In the genomic region with DNA sequence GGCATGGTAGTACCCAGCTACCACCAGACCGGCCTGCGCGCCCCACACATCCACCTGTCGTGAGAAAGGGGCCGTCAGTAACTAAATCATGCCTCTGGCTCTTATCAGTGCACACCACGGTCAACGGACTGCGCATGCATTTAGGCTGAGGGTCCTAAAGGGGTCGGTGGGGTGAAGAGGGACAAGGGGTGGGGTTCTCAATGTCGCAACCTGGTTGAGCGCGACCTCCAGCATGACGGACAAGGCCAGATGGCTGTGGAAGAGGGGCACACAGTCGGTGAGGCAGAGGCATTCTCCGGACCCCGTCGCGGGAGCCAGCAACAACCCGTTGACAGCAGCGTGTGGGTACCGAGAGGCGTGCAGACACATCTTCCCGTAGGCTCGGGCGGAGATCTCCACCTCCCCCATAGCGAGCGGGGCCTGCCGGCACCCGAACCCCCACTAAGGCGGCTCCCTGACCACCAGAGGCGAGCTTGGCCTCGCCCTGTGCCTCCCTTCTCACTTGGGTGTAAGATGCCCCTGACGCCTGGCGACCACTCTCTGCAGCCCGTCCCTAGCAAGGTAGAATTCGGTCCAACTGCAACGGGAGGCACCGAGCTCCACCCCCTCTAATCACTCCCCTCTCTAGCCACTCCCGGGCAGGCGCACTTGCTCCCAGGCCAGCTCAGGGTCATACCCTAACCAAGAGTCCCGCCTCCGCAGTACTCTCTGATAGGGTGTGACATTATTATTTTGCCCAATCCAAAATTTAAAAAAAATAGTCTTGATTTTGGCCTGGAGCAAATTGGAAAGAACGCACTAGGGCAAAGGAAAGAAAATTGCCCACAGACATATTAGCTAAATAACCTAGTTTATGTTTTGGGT, we compare ENCODE assay signal across 8 mouse cellular contexts. TPM values are rescaled to one million over a fixed set of nuclear protein-coding genes. Genes with fewer than 3 reads are reported as not detected.
DNase-seq lines count a peak whose midpoint lies in the region; ATAC-seq and TF ChIP-seq lines count a peak whose summit lies in the region.

A gene (minus strand): TSS at position 601 of the 864 bp plus-strand sequence.

- ATAC-seq in embryonic facial prominence, embryonic 14.5 days (ENCODE audit: low read depth), result peak; percentile 86
- ATAC-seq in limb, embryonic 14.5 days (ENCODE audit: low FRiP score, low read depth), result peak; percentile 66
- peak; percentile 73 for ATAC-seq in midbrain, embryonic 15.5 days (replicated peaks)

- H3K9ac ChIP-seq in embryonic facial prominence, embryonic 14.5 days (ENCODE audit: low read depth, low read length), result peak within 1 kb of the TSS; percentile 60
- peak within 1 kb of the TSS; percentile 48 for H3K9ac ChIP-seq in limb, embryonic 14.5 days (ENCODE audit: low read depth, low read length, severe bottlenecking)
- peak within 1 kb of the TSS; percentile 49 for H3K9ac ChIP-seq in midbrain, embryonic 15.5 days

- H3K36me3 ChIP-seq in embryonic facial prominence, embryonic 14.5 days (ENCODE audit: control insufficient read depth, insufficient read depth, low read length), result peaks cover 45% of the 10 kb centered on the region
- peaks cover 40% of the 10 kb centered on the region for H3K36me3 ChIP-seq in limb, embryonic 14.5 days (ENCODE audit: control insufficient read depth, insufficient read depth, low read length)
- peaks cover 12% of the 10 kb centered on the region; the same call in 1 of the 2 replicates for H3K36me3 ChIP-seq in midbrain, embryonic 15.5 days (replicated peaks)

- peaks cover under 1% of the 10 kb centered on the region; the same call in 1 of the 2 replicates for H3K4me1 ChIP-seq in embryonic facial prominence, embryonic 14.5 days (ENCODE audit: control insufficient read depth, insufficient read depth, low read length)
- H3K4me1 ChIP-seq in limb, embryonic 14.5 days (ENCODE audit: control insufficient read depth, insufficient read depth, low read length), result peaks cover 3% of the 10 kb centered on the region
- H3K4me1 ChIP-seq in midbrain, embryonic 15.5 days, result peaks cover 14% of the 10 kb centered on the region

- DNase-seq in A20 (ENCODE audit: low read depth, low spot score), result peak; percentile 91
- peak; percentile 93 to 94 for DNase-seq in adrenal gland, postnatal 36 days
- DNase-seq in embryonic facial prominence, embryonic 14.5 days (ENCODE audit: low spot score), result peak; percentile 48
- peak; percentile 84 for DNase-seq in heart, adult 8-10 months (ENCODE audit: low spot score)
- peak; percentile 79 to 85 for DNase-seq in kidney, adult 8-10 months
- DNase-seq in limb, embryonic 14.5 days (ENCODE audit: low spot score), result no peak
- peak; percentile 77 to 86 for DNase-seq in spleen, postnatal 10 days (ENCODE audit: low spot score in 2 of 2)

- H3K9me3 ChIP-seq in embryonic facial prominence, embryonic 14.5 days (ENCODE audit: control insufficient read depth, low read length), result no peaks in the 10 kb centered on the region
- H3K9me3 ChIP-seq in limb, embryonic 14.5 days (ENCODE audit: control insufficient read depth, low read length), result no peaks in the 10 kb centered on the region
- no peaks in the 10 kb centered on the region for H3K9me3 ChIP-seq in midbrain, embryonic 15.5 days

- peak within 1 kb of the TSS; percentile 52 for H3K4me3 ChIP-seq in embryonic facial prominence, embryonic 14.5 days (ENCODE audit: low read depth, low read length)
- H3K4me3 ChIP-seq in limb, embryonic 14.5 days (replicated peaks; ENCODE audit: low read length), result peak within 1 kb of the TSS; percentile 43
- peak within 1 kb of the TSS; percentile 46 for H3K4me3 ChIP-seq in midbrain, embryonic 15.5 days

- peak within 1 kb of the TSS; percentile 89 for H3K4me2 ChIP-seq in embryonic facial prominence, embryonic 14.5 days (ENCODE audit: low read depth, low read length)
- H3K4me2 ChIP-seq in limb, embryonic 14.5 days (replicated peaks; ENCODE audit: low read depth, low read length, severe bottlenecking), result peak within 1 kb of the TSS; percentile 54
- peak within 1 kb of the TSS; percentile 66 for H3K4me2 ChIP-seq in midbrain, embryonic 15.5 days

- no peaks in the 10 kb centered on the region for H3K27me3 ChIP-seq in embryonic facial prominence, embryonic 14.5 days (replicated peaks; ENCODE audit: control insufficient read depth, insufficient read depth, low read length)
- no peaks in the 10 kb centered on the region for H3K27me3 ChIP-seq in limb, embryonic 14.5 days (ENCODE audit: control insufficient read depth, insufficient read depth, low read length)
- no peaks in the 10 kb centered on the region for H3K27me3 ChIP-seq in midbrain, embryonic 15.5 days (replicated peaks)

- WGBS in embryonic facial prominence, embryonic 14.5 days, result 4% methylated on average over 30 of the region's 43 CpGs
- 3% methylated on average over 35 of the region's 43 CpGs for WGBS in limb, embryonic 14.5 days
- 3% methylated on average over 43 of the region's 43 CpGs for WGBS in midbrain, embryonic 15.5 days

- H3K27ac ChIP-seq in embryonic facial prominence, embryonic 14.5 days (replicated peaks; ENCODE audit: low read depth, low read length), result no peak within 1 kb of the TSS
- H3K27ac ChIP-seq in limb, embryonic 14.5 days (replicated peaks; ENCODE audit: low read depth, low read length), result no peak within 1 kb of the TSS
- H3K27ac ChIP-seq in midbrain, embryonic 15.5 days, result peak within 1 kb of the TSS; percentile 47

- no peak for TF ChIP-seq POLR2A in limb, embryonic 14.5 days (IDR thresholded peaks at IDR 0.05; ENCODE audit: borderline replicate concordance, extremely low read depth, insufficient read depth, insufficient read length)

RNA-seq across cellular contexts. Expression of the gene that starts here (rescaled TPM):
- 10 to 100 TPM; 28.0 to 45.9 TPM for total RNA-seq in adrenal gland, postnatal 36 days (2021)
- 9.9 and 12.6 TPM in 2 replicates for polyA plus RNA-seq in embryonic facial prominence, embryonic 14.5 days (2014; fragmentation: Nextera tagmentation; extraction: Ambion mirVana)
- total RNA-seq in heart, adult 8-10 months (2022), result 10 to 100 TPM; 65.0 to 75.0 (median 68.2) TPM
- 6.6 and 6.9 TPM in 2 replicates for polyA plus RNA-seq in limb, embryonic 14.5 days (2012; rRNA removed)
- 6.5 and 7.0 TPM in 2 replicates for polyA plus RNA-seq in limb, embryonic 14.5 days (2014; fragmentation: Nextera tagmentation; extraction: Ambion mirVana)
- polyA plus RNA-seq in midbrain, embryonic 15.5 days (2015; fragmentation: Nextera tagmentation; extraction: Ambion mirVana), result 29.3 and 32.9 TPM in 2 replicates
